Mouse (Mus musculus): Measurements from ENCODE around the gene Trmt10b.

DNA sequence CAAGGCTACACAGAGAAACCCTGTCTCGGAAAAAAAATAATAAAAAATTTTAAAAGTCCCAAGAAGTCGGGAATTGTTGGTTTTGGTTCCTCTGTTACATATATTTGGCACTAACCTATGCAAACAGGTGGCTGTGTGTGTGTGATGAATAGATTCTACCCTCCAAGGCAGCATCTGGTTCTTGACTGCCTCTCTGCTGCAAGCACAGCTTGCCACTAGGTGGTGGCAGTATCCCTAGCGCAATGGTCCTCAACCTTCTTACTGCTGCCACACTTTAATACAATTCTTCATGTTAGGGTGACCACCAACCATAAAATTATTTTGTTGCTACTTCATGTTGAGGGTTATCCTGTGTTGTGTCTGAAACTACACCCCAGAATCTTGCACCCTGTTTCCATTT lies 10.6 kb upstream of the Trmt10b start:
- peak; percentile 90; the same call in 1 of the 2 replicates for TF ChIP-seq CTCF (IDR thresholded peaks at IDR 0.05; ENCODE audit: borderline replicate concordance, insufficient read depth, low read length)
- no peak for TF ChIP-seq POLR2A (IDR thresholded peaks at IDR 0.05; ENCODE audit: low read depth, low read length)
